Mouse (Mus musculus) embryo, embryonic 10.5 days (tissue): ENCODE data around the gene Mrps36.
A peak's percentile ranks its signal among the peaks of the same experiment; 100 is the strongest.
"Not testable (repeated sequence)": the region's sequence is repeated elsewhere in the genome, so short reads cannot be mapped to it uniquely, and the experiment has no call there.

Experiments used
- DNase-seq: peaks from one replicate; pipeline ENCODE4 v3.0.0-alpha.2; 2015; ENCODE audit warnings: low spot score

Mrps36 gene

GRCm38 (mm10) chr13:100744036-100744744 is at the start of gene Mrps36:
Mrps36 (minus strand) TSS chr13:100744659.
- peak; percentile 97 for DNase-seq

- no peak for DNase-seq
Measured at GRCm38 (mm10) chr13:100789083-100789482, 44.6 kb upstream of the Mrps36 start.

DNA sequence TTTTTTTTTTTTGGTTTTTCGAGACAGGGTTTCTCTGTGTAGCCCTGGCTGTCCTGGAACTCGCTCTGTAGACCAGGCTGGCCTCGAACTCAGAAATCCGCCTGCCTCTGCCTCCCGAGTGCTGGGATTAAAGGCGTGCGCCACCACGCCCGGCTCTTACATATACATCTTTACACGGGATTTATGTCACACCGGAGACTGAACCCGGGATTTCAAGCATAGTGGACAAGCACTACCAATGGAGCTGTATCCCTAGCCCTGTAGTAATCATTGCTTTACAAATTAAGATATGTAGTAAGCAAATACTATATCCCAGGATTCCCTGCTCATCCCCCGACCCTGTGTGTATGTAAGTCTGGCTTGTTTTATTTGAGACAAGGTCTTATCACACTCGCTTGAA is 43.6 kb upstream of the Mrps36 start:
- DNase-seq = not testable (repeated sequence)

DNA sequence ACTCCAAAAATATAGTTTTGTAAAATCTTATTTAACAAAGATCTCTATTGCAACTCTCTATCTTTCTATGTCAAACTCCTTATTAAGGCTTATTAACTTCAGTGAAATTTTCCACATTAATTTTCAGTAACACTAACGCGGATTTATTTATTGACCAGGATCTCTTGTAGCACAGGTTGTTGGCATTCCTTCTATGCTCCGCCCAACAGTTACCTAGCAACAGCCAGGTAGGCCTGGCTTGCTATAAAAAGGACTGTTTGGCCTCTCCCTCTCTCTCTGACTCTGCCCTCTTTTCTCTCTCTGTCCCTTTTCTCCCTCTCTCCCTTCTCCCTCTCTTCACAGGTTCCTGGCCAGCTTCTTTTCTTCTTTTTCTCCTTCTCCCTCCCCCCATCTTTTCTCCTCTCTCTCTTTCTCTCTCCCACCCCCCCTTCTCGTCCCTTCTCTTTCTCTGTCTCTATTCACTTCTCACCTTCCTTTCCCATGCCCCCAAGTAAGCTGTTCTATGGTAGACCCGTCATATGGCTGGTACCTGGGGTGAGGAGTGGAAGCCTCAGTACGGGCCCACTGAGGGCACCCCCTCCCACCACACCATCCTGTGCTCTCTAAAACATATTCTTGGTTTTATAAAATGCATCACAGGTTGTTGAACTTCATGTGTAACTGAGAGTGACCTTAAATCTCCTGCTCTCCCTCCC is 43.0 kb upstream of the Mrps36 start:
- no peak for DNase-seq

GRCm38 (mm10) chr13:100786414-100786867 is 42.0 kb upstream of the Mrps36 start, which contains the start of gene Ccnb1:
Ccnb1 (minus strand) TSS chr13:100786570.
- peak; percentile 97 for DNase-seq

DNA sequence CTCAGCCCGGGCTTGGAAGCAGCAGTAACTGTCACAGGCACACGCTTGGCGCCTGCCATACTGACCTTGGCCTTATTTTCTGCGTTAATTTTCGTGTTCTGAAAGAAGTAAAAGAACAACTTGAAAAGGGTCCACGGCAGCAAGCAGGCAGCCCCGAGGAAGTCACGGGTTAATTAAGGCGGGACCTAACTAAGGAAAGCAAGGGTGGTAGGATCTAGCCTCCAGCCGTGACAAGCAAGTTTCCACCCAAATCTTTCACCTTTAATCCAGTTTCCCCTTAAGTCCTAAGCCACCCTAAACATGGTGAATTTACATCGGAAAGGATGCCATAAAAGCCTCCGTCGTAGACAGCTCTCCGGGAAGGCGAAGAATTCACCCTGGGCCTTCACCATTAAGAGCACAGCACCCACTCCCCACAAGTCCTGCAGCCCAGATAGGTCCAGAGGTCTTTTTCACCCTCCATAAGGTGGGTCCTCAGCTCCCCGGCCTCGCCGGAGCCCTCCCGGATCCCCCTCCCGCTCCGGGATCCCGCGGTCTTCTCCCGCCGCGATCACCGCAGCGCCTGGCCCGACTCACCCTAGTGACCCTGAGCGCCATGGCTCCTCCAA is 41.5 kb upstream of the Mrps36 start:
- DNase-seq = peak; percentile 57

GRCm38 (mm10) chr13:100777491-100777890 is 33.0 kb upstream of the Mrps36 start:
- DNase-seq = no peak

DNA sequence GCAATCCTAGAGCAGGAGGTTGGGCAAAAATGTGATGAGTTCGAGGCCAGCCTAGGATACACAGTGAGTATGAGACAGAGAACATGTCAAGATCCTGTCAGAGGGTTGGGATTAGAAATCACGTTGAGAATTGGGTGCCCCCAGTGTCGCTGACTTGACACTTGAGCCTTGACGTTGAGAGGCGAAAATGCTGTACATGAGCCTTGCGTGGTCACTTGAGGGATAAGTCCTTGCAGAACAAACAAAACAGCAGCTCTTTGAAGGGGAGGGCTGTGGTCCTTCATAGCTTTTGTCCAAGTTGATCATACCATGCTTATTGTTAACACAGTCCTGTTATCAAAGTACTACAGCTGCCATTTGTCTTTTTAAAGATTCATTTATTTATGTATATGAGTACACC is 32.3 kb upstream of the Mrps36 start:
- DNase-seq = no peak

DNA sequence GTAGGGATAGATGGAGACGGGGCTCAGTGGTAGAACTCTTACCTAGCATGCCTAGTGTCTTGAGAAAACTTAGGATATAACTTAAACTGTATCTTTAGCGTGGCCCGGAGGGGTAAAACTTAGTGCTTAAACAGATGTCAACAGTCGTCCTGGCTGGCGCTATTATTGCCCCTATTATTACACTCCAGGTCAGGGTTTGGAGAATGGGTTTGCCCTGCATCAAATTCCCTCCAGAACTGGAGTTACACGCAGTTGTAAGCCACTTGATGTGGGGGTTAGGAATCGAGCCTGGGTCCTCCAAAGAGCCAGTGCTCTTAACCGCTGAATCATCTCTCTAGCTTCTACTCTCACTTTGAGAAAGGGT is 31.6 kb upstream of the Mrps36 start:
- DNase-seq = no peak

GRCm38 (mm10) chr13:100775252-100776055 is 31.0 kb upstream of the Mrps36 start, which contains the start of gene Cenph:
Cenph (minus strand) TSS chr13:100775899.
- peak; percentile 97 for DNase-seq

GRCm38 (mm10) chr13:100774704-100775103 is 30.2 kb upstream of the Mrps36 start:
- DNase-seq = no peak

- DNase-seq = no peak
Measured at GRCm38 (mm10) chr13:100755329-100755728, 10.9 kb upstream of the Mrps36 start.

DNA sequence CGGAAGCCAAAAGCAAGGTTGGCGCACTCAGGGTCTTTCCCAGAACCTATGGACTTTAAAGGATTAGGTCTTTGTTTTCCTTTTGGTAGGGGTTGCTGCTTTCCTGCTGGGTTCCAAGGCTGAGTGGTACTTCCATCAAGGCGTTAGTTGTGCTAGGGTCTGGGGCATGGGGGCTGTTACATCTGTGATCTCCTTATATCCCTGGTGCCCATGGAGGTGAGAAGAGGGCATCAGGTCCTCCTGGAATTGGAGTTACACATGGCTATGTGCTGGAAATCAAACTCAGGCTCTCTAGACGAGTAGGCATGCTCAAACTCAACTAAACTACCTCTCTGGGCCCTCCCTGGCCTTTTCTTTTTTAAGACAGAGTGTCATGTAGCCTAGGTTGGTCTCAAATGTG is 9.7 kb upstream of the Mrps36 start:
- no peak for DNase-seq

DNA sequence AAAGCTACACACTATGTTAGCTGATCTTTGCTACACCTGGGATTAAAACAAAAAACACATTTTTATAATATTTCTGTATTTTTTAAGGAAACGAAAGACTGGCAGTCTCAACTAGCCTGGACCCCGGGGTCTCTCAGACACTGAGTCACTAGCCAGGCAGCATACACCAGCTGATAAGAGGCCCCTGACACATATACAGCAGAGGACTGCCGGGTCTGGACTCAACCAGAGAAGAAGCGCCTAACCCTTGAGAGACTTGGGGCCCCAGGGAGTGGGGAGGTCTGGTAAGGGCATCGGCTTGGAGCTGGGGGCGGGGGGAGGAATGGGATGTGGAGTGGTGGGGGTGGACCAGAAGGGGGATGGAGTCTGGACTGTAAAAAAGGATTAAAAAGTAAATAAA is 8.6 kb upstream of the Mrps36 start:
- no peak for DNase-seq

DNA sequence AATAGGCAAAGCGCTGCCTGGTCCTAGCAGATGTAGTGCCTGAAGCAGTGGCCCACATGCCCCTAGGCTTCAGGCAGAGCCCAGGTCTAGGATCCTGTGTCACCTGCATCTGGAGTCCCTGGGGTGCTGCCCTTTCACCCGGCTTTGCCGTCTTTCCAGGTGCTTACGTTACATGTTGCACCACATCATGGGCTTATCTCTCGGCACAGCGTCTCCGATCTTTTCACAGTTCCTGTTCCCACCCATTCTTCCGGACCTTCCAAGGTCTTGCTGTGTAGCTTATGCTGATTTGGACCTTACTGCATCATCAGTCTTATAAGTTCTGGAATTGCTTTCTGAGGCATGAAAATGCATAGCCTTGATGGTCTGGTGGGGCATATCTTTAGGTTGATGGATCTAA is 8.1 kb upstream of the Mrps36 start:
- DNase-seq = no peak

DNA sequence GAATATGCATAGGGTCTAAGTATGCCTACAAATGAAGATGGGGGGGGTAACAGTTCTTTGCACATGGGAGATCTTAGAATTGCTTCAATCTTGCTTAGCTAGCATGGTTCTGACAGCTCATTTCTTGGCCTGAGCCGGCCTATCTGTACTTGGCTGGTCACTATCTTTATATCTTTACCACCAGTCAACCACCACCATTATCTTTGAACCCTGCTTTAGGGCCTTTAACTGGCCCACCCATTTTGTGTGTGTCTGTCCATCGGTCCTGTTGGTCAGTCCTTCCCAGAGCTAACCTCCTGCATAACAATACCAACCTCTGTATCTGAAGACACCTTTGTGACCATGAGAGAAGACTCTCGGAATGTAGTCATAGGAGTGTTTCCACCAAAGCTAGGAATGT is 6.9 kb upstream of the Mrps36 start:
- no peak for DNase-seq

- no peak for DNase-seq
Measured at GRCm38 (mm10) chr13:100750799-100751198, 6.3 kb upstream of the Mrps36 start.

GRCm38 (mm10) chr13:100748638-100749037 is 4.2 kb upstream of the Mrps36 start:
- DNase-seq = no peak

GRCm38 (mm10) chr13:100746090-100746489 is 1.6 kb upstream of the Mrps36 start:
- no peak for DNase-seq

DNA sequence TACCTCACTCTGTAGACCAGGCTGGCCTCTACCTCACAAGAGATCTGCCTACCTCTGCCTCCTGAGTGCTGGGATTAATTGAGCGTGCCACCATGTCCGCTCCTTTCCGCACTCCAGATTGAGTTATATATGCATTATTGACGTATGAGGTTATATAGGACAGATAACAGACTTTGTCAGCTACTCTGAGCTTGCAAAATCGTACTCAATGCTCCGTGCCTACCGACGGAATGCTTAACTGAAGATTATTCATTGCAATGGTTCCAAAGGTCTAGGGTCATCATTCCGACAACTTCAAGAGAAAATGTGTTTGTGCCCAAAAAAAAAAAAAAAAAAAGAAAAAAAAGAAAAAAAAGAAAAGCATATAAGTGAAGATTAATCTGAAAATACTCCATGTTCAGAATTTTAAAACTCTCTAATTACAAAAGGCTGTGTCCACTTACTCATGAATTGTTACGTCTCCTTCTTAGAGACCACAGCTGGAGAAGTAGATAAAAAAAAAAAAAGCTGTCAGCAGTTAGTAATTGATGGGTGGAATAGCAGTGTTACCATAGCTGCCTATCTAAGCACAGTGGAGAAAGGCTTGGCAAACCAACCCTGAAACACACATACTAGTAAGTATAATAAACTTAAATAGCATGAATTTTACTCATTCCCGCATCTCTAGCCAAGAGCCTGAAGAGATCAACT is 968 bp downstream of the Mrps36 start:
- no peak for DNase-seq

GRCm38 (mm10) chr13:100742831-100743230 is 1.6 kb downstream of the Mrps36 start:
- no peak for DNase-seq

DNA sequence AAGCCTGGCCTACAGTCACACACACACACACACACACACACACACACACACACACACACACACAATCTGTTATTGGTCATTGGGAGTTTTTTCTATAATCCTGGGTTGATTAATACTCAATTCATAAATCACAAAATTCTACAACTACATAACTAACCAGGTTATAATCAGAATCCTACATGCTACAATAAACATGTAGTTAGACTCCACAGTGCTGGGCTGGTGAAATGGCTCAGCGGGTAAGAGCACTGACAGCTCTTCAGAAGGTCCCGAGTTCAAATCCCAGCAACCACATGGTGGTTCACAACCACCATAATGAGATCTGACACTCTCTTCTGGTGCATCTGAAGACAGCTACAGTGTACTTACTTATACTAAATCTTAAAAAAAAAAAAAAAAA is 11.7 kb downstream of the Mrps36 start:
- DNase-seq = no peak
